Mouse (Mus musculus) spleen, embryonic (tissue): ENCODE data around the gene Agap2.
"Not testable (repeated sequence)": the region's sequence is repeated elsewhere in the genome, so short reads cannot be mapped to it uniquely, and the experiment has no call there.

Experiments
- CTCF ChIA-PET: fragments of 350-600 bp; sonication (Branson Sonifier 250); formaldehyde crosslinking; loops from one replicate; lab custom pipeline; 2022; lab: Charles Lee

The Agap2 gene

GRCm38 (mm10) chr10:127059174-127059967 is 15.7 kb upstream of the Agap2 start:
- CTCF ChIA-PET, result interaction anchor here (0.8 kb wide), 1 partner anchor 554 kb away, joined by 3 read pairs; no protein-coding TSS in a partner anchor

- CTCF ChIA-PET, result no interaction called here
Observed at GRCm38 (mm10) chr10:127059968-127060916, 14.8 kb upstream of the Agap2 start, which contains the start of gene March9. Gene March9 (minus strand): TSS chr10:127060184.

- CTCF ChIA-PET, result no interaction called here
Observed at GRCm38 (mm10) chr10:127061085-127061484, 14.0 kb upstream of the Agap2 start.

- CTCF ChIA-PET, result no interaction called here
Observed at GRCm38 (mm10) chr10:127061513-127061912, 13.6 kb upstream of the Agap2 start.

GRCm38 (mm10) chr10:127062101-127062500 is 13.0 kb upstream of the Agap2 start:
- CTCF ChIA-PET, result interaction anchor here (0.7 kb wide), 1 partner anchor 62 kb away, joined by 3 read pairs; no protein-coding TSS in a partner anchor

GRCm38 (mm10) chr10:127062503-127062902 is 12.6 kb upstream of the Agap2 start:
- CTCF ChIA-PET, result interaction anchor here (0.7 kb wide), 1 partner anchor 62 kb away, joined by 3 read pairs; no protein-coding TSS in a partner anchor

- CTCF ChIA-PET, result no interaction called here
Observed at GRCm38 (mm10) chr10:127063239-127063872, 11.7 kb upstream of the Agap2 start, which contains the start of gene Cdk4. Gene Cdk4 (plus strand): TSS chr10:127063534.

GRCm38 (mm10) chr10:127063913-127064870 is 10.9 kb upstream of the Agap2 start:
- CTCF ChIA-PET, result no interaction called here

- CTCF ChIA-PET, result no interaction called here
Observed at GRCm38 (mm10) chr10:127065981-127066380, 9.1 kb upstream of the Agap2 start.

GRCm38 (mm10) chr10:127066519-127067018 is 8.5 kb upstream of the Agap2 start:
- CTCF ChIA-PET, result no interaction called here

GRCm38 (mm10) chr10:127068360-127069038 is 6.6 kb upstream of the Agap2 start:
- CTCF ChIA-PET, result no interaction called here

GRCm38 (mm10) chr10:127069281-127070189 is 5.5 kb upstream of the Agap2 start:
- CTCF ChIA-PET, result interaction anchor here (0.6 kb wide), 2 partner anchors 17 to 144 kb away, joined by 5 to 8 read pairs; no protein-coding TSS in a partner anchor

GRCm38 (mm10) chr10:127070190-127071121 is 4.6 kb upstream of the Agap2 start, which contains the start of gene Tspan31:
Gene Tspan31 (minus strand): TSS chr10:127070264.
- CTCF ChIA-PET, result interaction anchor here (0.6 kb wide), 3 partner anchors 23 to 143 kb away, joined by 3 to 5 read pairs (median 4); no protein-coding TSS in a partner anchor

GRCm38 (mm10) chr10:127071203-127071602 is 3.9 kb upstream of the Agap2 start:
- CTCF ChIA-PET, result interaction anchor here (0.6 kb wide), 1 partner anchor 25 kb away, joined by 3 read pairs; no protein-coding TSS in a partner anchor

GRCm38 (mm10) chr10:127072270-127072669 is 2.8 kb upstream of the Agap2 start:
- CTCF ChIA-PET, result not testable (repeated sequence)

- CTCF ChIA-PET, result not testable (repeated sequence)
Observed at GRCm38 (mm10) chr10:127072969-127073368, 2.1 kb upstream of the Agap2 start.

GRCm38 (mm10) chr10:127073981-127074380 is 1.1 kb upstream of the Agap2 start:
- CTCF ChIA-PET, result interaction anchor here (0.6 kb wide), 1 partner anchor 33 kb away, joined by 4 read pairs; no protein-coding TSS in a partner anchor
